Mouse (Mus musculus) natural killer cell, adult 2 months (primary cell): ENCODE data around the gene Gm10762.

Experiments
- DNase-seq, 2 experiments: peaks; one replicate each; pipeline ENCODE4 v3.0.0; 2022; ENCODE audit warnings: low spot score in 2 of 2

The Gm10762 gene

DNA sequence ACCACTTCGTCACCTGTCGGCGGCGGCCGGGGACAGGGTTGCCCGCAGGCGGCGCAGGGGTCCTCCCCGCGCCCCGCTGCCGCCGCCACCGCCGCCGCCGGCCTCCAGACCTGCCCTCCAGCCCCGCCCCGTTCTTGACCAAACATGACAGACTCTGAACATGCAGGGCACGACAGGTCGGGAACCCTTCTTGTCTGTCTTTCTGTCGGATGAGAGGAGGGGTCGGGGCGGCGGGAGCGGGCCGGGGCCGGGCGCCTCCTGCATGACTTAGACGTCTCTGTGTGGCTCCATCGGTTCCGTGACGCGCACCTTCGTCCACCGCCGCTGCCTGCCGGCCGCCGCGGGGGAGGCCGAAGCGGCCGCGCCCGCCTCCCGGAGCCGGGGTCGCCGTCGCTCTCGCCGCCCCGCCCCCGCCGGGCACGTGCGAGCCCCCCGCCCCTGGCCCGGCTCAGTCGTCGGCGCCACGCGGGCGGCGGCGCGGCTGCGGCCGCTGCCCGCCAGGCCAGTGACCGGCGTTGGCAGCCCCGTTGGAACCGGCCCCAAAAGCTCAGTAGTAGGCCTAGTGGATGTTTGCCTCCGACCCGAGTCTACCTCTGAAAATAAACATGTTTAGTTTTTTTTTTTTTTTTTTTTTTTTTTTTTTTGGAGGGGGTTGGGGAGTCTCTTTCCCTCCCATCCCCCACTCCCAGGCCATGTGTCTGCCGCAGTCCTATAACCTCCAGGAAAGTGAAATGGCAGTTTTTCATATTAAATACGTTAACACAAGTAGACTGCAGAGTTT lies at the start of gene Gm10762:
Gene Gm10762, minus strand, starts transcription at position 65 of the 781 bp plus-strand sequence.
- DNase-seq = peak; percentile 72 to 73

DNA sequence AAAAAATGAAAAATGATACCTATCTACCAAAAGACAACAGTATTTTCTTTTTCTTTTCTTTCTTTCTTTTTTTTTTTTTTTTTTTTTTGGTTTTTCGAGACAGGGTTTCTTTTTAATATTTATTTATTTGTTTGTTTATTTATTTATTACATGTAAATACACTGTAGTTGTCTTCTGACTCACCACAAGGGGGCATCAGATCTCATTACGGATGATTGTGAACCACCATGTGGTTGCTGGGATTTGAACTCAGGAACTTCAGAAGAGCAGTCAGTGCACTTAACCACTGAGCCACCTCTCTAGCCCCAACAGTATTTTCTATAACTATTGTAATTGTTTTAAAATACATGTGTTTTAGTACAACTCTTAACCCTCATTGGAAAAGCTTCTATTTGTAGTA lies 41.3 kb upstream of the Gm10762 start:
- peak in 1 of 2 experiments; percentile 11 for DNase-seq

DNA sequence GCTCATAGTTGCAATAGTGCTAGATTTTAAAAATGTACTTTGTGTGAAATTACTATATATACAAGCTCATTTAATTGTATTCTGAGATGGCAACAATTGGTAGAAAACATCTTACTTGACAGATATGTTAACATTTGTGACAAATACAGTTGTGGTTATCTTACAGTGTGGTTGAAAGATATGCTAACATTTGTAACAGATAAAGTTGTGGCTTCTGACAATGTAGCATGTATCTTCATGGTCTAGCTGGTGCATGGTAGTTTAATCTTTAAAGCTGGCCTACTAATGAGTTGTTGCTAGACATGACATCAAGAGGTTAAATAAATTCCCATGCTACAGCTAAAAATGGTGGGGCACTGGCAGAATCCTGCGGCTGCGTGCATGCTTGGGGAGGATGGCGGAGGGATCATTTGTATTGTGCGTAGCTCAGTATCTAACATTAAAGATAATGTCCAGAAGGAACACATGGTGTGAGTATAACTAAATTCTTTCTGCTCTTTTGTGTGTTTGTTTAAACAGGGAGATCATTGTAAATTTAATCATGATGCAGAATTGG lies 38.7 kb upstream of the Gm10762 start:
- DNase-seq = no peak

DNA sequence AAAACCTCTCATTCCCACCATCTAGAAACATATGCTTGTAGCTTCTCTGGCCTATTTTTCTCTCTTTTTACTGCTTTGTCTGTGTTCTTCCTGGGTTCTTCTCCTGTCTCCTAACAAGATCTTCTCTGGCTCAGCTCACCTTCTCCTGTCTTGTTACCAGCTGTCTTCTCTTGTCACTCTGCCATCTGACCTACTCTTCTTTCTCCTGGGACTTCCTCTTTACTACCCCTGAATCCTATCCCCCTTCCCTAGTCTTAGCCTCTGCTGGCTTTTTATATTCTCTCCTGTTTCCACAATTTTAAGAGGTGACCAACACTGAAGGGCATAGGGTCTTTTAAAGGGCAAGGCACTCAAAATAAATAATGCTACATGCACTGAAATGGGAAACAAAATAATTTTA lies 37.3 kb upstream of the Gm10762 start:
- no peak for DNase-seq

DNA sequence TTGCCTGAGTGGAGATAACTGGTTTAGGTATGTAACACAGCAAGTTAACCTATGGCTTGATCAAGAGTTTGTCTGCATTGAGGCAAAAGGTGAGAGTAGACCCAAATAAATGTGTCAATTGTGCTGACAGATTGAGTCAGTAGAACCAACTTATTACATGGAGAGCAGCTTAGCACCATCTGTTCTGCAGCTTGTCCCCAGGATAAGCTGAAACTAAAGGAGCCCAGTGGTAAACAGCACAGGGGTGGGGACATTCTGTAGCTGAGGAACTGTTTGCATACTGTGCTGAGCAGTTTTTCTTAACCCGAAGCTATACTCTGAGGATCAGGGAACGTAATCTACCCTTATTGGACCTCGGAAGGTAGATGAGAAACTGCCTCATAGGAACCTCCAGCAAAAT lies 17.2 kb upstream of the Gm10762 start:
- no peak for DNase-seq

DNA sequence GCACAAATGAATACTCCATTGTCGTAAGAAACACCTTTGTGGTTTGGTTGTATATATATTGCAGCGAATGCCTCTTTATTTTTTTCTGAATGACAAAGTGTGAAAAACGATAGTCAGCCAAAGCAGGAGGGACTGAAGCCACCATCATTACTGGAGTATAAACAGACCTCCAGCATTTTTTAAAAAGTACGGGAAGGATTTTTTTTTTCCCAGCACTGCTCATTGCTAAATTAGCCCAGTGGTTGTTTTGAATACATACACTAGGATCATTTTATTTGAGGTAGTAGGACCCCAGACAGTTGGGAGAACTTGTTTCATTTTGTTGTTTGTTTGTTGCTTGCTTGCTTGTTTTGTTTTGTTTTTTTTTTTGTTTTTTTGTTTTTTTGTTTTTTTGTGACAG lies 8.0 kb upstream of the Gm10762 start:
- DNase-seq = no peak

DNA sequence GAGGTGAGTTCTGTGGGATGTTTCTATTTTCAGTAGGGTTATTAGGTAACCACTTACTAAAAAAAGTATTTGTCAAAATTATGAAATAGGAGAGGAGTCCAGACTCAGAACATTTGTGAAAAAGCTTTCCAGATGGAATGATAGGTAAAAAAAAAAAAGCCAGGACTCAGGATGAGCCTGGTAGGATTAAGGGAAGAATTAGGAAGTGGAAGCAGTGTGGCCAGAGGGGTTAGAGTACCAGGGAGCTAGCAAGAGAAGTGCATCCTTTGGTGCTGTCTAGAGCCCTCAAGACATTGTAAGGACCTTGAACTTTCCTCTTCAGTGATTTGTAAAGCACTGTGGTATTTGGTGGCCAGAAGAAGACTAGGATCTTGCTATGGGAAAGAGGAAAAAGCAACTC lies 4.8 kb upstream of the Gm10762 start:
- no peak for DNase-seq

DNA sequence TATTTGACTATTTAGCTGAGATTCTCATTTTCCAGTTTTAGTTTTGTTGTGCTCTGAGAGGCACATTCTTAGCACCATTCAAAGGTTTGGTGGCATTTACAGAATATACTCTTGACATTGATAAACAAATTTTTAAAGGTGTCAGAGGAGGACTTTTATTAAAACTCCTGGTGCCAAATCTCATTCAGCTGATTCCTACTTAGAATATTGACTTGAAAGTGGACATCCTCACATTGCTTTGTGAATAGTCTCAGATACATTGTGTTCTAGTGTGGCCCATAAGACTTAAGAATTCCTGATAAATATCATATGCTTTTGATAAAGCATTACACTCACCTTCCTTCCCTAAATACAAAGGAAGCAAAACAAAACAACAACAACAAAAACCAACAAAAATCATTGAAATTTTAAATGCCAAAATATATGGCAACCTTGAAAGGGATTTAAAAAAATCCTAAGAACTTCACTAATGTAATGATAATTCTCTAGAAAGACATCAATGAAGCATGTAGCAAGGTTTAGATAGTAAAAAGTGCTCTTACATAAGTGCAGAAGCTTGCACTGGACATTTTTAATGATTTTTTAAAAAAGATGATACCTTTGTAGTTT lies 1.1 kb upstream of the Gm10762 start:
- no peak for DNase-seq

DNA sequence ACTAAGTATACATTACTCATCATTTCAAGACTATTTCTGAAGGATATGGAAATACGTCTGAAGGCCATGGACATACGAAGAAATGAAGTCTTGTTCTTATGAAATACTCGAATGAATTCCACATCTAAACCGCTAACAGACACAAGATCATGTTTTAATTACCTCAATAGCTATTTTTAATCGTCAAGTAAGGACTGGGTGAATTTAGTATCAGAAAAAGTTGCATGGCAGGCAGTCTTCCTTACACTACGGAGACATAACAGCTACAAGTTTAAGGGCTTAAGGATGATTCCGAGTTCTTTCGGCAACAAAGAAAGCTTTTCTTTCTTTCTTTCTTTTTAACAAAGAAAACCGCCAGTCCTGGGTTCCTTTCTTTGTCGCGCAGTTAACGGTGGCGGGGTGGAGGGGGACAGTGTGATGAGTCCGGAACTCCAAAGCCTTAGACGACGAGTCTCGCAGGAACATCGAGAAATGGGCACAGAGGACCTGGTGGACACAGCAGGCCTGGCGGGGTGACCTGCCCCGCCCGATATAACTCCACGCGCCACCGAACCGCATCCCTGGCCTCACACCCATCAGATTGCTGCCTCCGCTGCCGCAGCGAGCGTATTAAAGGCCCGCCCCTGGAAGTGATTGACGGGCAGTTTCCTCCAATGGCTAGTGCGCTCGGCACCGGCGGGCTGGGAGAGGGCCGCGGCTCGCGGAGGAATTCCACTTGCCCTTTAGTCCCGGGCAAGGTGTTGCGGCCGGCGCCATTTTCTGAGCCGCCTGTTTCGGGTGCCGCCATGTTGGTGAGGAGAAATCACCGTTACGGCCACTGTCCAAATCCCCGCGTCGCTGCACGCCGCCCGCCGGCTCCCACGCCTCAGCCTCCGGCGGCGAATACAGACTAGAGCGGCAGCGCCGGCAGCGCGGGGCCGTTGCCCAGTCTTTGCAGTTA lies 614 bp downstream of the Gm10762 start, which contains the start of gene Zc3h6:
Gene Zc3h6, plus strand, starts transcription at position 762 of the 940 bp plus-strand sequence.
- peak; percentile 98 for DNase-seq

DNA sequence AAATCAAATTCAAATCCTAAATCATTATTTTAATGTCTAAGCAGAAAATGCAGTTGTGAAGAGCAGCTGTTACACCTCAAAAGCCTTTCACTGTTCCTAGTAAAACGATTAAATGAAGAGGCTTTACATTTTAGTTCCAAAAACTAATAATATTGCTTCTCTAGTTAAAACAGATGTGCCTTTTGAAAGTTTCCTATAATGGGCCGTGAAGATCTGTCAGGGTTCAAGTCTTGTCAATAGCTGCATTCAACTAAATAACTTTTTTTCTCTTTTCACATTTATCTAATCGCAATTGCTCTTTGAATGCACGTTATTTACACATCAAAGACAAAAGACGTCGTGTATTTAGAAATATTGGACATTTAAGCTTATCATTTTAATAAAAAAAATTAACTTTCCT lies 1.3 kb downstream of the Gm10762 start:
- DNase-seq = no peak

DNA sequence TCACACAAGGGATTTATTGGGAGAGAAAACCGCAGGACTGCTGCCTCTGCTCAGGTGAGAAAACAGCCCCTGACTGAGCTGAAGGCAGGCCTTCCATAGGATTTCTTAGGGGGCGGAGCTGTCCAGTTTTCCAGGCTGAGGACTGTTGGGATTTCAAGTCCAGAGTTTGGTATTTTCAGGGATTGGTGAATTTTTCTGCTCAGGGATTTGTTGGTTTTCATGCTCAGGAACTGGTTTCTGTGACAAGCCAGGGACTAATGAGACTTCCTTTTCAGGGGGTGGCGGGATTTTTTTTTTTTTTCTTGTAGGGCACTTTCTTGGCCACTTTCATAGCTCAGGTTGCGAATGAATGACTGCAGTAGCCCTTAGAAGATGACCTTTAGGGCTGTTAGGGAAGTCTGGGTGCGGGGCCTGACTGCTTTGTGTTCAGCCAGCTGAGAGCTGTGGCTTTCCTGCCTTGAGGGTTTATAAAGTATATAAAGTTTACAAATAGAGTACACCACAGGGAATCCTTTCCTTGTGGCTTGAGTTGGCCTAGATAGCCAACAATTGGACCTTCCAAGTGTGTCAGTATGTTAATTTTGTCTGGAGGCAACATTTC lies 1.9 kb downstream of the Gm10762 start:
- no peak for DNase-seq

DNA sequence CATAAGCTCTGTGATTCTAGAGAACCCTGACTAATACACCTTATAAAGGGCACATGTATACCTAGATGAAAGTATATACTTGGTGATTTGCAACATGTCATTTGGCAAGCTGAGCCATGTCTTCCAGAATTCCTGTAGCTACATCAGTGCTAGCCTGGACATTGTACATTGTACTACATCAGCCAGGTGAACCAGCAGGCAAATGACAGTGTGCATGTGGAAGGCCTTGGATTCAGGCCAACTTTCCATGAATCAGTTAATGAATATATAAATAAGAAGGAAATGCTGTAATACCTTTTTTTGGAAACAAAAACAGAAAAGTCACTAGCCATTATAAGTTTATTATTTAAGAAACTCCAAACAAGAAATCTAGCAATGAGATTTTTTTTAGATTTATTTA lies 13.3 kb downstream of the Gm10762 start:
- no peak for DNase-seq

DNA sequence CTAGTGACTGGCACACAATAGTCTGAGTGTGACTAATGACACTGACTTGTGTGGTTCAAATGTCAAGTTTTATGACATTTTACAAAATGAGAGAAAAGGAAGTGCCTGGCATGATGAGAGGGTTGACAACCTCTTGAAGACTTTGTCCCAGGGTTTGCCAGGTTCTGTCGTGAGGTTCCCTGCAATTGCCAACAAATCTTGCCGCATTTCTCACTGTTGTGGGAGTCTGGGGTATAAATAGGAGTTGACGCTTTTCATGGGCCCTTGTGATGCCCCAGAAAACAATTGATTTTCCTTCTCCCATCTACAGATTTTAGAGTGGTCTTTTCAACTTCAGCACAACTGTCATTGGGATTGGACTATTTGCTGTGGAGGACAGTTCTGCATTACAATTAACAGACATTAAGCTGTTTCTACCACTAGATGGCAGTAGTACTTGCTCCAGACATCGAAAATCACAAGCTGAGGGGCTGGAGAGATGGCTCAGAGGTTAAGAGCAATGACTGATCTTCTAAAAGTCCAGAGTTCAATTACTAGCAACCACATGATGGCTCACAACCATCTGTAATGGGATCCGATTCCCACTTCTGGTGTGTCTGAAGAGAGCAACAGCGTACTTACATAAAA lies 19.4 kb downstream of the Gm10762 start:
- peak; percentile 35 to 45 for DNase-seq

DNA sequence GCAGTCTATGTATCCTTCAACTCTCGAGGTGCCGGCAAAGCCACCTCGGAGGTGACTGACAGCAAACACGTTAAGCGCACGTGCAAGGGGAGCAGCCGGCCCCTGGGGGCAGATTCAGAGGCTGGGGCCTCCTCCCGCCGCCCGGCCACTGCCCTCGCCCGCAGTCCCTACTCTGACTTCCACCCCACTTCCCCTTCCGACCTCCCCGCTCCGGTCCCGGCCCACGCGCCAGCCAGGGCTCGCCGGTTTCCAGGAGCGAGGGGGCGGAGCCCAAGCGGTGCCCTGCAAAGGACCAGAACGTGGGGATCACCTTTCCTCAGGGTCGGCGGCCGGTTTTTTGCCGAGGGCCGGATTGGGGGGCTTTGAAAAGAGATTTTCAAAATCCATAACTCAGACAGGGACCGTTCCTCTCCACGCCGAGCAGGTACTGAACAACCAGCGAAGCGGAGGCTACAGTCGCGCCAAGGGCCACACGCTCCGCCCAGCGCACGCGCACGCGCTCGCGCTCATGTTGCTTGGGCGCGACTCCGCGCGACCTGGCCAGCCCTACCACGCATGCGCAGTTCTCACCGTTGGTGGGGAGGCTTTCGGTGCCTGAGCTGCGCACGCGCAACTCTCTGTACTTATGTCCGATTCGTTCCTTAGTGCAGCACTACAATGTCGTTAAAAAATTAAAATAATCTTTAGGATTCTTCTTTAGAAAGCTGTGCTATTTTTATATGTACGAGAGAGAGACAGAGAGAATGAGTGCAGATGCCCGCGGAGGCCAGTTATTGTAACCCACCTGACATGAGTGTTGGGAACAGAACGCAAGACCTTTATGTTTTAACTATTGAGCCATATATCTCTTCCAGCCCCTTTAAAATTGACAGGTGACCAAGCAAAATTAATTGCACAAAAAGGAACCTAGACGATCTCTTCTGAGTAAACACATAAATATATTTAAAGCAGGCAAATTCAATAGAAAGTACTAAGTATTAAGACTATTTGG lies 23.7 kb downstream of the Gm10762 start, which contains the start of gene Zc3h8:
Gene Zc3h8, minus strand, starts transcription at position 540 of the 991 bp plus-strand sequence.
- peak; percentile 95 to 97 for DNase-seq

DNA sequence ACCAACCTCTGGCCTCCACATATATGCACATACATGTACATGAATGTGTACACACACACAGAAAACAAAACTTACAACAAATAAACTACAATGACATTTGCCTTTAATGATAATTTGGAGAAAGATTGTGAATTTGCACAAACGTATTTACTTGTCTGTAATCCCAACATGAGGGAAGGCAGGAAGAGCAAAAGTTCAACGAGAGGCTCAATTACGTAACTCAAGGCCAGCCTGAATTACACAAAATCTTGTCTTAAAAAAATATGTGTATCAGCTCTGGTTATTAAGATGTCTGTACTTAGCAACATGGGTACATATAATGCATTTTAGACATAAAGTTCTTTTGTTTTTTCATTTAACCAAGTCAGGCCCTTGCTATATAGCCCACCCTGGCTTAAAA lies 31.3 kb downstream of the Gm10762 start:
- no peak for DNase-seq

DNA sequence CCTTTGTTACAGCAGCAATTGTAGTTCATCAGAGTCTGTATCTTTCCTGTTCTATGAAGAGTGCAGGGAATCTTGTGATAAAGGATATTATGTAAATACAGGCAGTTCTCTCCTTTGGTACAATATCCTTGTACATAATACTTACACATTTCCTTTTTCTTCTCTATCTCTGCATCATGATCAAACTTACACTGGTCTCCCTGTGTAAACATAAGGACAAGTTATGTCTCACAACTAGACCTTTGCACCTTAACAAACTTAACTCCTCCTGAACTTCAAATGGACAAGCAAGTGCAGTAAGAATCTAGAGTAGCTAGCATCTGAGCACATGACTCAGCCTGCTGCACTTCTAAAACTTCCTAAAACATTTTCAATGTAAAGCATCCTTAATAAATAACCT lies 36.8 kb downstream of the Gm10762 start:
- DNase-seq = no peak

DNA sequence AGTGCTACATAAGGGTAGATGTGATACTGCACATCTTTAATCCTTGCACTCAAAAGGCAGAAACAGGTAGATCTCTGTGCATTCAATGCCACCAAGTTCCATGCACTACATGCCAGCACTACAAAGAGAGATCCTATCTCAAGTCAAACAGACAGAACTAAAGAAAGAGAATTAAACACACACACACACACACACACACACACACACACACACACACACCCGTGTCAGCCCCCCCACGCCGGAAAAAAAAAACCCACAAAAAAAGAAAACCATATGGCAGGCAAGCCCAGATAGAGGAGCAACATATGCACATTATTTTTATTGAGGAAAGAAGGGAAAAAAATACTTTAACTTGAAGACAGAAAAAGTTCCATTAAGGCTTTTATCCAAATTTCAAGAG lies 39.1 kb downstream of the Gm10762 start:
- no peak for DNase-seq

DNA sequence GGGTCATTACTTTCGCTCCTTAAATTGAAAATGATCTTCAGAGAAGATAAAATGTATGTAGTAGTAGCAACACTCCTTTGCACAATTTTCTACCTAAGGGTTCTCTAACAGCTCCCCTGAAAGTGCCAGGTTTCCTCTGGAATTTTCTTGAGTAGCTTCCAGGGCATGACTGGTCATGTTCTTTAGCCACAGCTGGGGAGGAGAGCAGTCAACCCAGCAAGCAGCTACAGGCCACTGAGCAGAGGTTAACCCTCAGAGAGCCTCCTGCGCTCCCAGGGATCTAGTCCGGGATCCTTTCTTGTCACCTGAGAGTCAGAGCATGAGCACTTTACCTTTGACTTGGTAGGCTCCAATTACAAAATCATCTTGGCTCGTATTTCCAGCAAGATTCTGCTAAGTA lies 42.7 kb downstream of the Gm10762 start:
- DNase-seq = no peak
